8 mouse cellular contexts compared by ENCODE assay signal in the genomic region with DNA sequence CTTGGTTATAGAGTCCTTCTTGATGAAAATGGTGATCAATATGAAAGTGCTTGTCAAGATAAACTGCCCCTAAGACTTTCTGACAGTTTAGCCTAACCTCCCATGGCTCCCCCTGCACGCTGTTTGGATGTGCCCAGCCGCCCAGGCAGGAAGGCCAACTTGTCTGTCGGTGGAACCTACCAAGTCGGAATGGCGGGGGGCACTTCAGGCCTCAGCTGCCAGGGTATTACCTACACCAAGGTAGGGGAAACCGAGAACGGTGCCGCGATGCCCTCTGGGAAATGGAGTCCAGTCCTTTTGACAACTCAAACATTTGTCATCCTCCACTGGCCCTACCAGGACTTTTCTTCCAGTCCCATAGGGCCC. TPM values are rescaled to one million over a fixed set of nuclear protein-coding genes. Genes with fewer than 3 reads are reported as not detected.
DNase-seq lines count a peak whose midpoint lies in the region; ATAC-seq and TF ChIP-seq lines count a peak whose summit lies in the region.

No protein-coding gene starts in this region.

- peak overlapping the region; percentile 62 for H3K9ac ChIP-seq in ES-E14 (ENCODE audit: insufficient read depth, low read depth, low read length, poor library complexity, severe bottlenecking)
- H3K9ac ChIP-seq in forebrain, embryonic 15.5 days (replicated peaks) = peak overlapping the region; percentile 90
- H3K9ac ChIP-seq in lung, embryonic 14.5 days = peak overlapping the region; percentile 65

- H3K9me3 ChIP-seq in ES-E14 (ENCODE audit: control insufficient read depth, insufficient read depth, low read depth, low read length) = no peaks in the 10 kb centered on the region
- H3K9me3 ChIP-seq in forebrain, embryonic 15.5 days = no peaks in the 10 kb centered on the region
- H3K9me3 ChIP-seq in lung, embryonic 14.5 days (ENCODE audit: low read depth, low read length) = no peaks in the 10 kb centered on the region

- H3K27me3 ChIP-seq in forebrain, embryonic 15.5 days = no peaks in the 10 kb centered on the region
- no peaks in the 10 kb centered on the region for H3K27me3 ChIP-seq in lung, embryonic 14.5 days (ENCODE audit: insufficient read depth, low read length)
- H3K27me3 ChIP-seq in thymus, adult 2 months (ENCODE audit: control insufficient read depth, insufficient read depth, low read length) = no peaks in the 10 kb centered on the region

- WGBS in forebrain, embryonic 15.5 days = 0% methylated on average over 9 of the region's 9 CpGs
- 0% methylated on average over 9 of the region's 9 CpGs for WGBS in lung, embryonic 14.5 days
- WGBS in olfactory bulb, adult 2 months = 0% methylated on average over 9 of the region's 9 CpGs
- WGBS in thymus, adult 2 months = 0% methylated on average over 9 of the region's 9 CpGs

- in situ Hi-C loops in ES-E14 (cut with MboI; ENCODE audit: low sequenced_read_pairs in 2 of 2, unreplicated experiment in 2 of 2) = no loop called here

- ATAC-seq in forebrain, embryonic 15.5 days (replicated peaks) = peak; percentile 97
- peak; percentile 95 for ATAC-seq in lung, embryonic 14.5 days (ENCODE audit: insufficient read depth)

- TF ChIP-seq CTCF in layer of hippocampus, adult 2 months (conservative IDR thresholded peaks at IDR 0.05) = no peak
- TF ChIP-seq CTCF in lung, embryonic 14.5 days (IDR thresholded peaks at IDR 0.05; ENCODE audit: low read depth) = no peak
- TF ChIP-seq CTCF in olfactory bulb, adult 2 months (IDR thresholded peaks at IDR 0.05; ENCODE audit: insufficient read depth, low read depth, low read length) = no peak
- no peak for TF ChIP-seq CTCF in thymus, adult 2 months (IDR thresholded peaks at IDR 0.05; ENCODE audit: borderline replicate concordance, control insufficient read depth, extremely low read depth, insufficient read depth, low read length, poor library complexity)

- no peaks in the 10 kb centered on the region for H3K36me3 ChIP-seq in ES-E14 (ENCODE audit: control insufficient read depth, insufficient read depth, low read length, poor library complexity, severe bottlenecking)
- H3K36me3 ChIP-seq in forebrain, embryonic 15.5 days = peaks cover 3% of the 10 kb centered on the region
- no peaks in the 10 kb centered on the region for H3K36me3 ChIP-seq in lung, embryonic 14.5 days (ENCODE audit: insufficient read depth)
- H3K36me3 ChIP-seq in thymus, adult 2 months (ENCODE audit: control insufficient read depth, insufficient read depth, low read length) = peaks cover 4% of the 10 kb centered on the region

- peaks cover 0 to 7% of the 10 kb centered on the region in 2 experiments; a peak in 1 of 4 replicates for H3K4me1 ChIP-seq in ES-E14 (ENCODE audit: control insufficient read depth in 2 of 2, insufficient read depth in 2 of 2, low read length in 2 of 2, poor library complexity in 1 of 2)
- H3K4me1 ChIP-seq in forebrain, embryonic 15.5 days = peaks cover 28% of the 10 kb centered on the region
- H3K4me1 ChIP-seq in lung, embryonic 14.5 days (ENCODE audit: insufficient read depth) = peaks cover 5% of the 10 kb centered on the region; the same call in 1 of the 2 replicates
- peaks cover 8% of the 10 kb centered on the region for H3K4me1 ChIP-seq in olfactory bulb, adult 2 months (ENCODE audit: control insufficient read depth, insufficient read depth, low read length)
- peaks cover 19% of the 10 kb centered on the region for H3K4me1 ChIP-seq in thymus, adult 2 months (replicated peaks; ENCODE audit: control insufficient read depth, insufficient read depth, low read length)

- no peak for TF ChIP-seq POLR2A in olfactory bulb, adult 2 months (IDR thresholded peaks at IDR 0.05; ENCODE audit: insufficient read depth, low read depth, low read length)
- no peak for TF ChIP-seq POLR2A in thymus, adult 2 months (IDR thresholded peaks at IDR 0.05; ENCODE audit: control insufficient read depth, extremely low read depth, insufficient read depth, low read length, poor library complexity)

- peak overlapping the region; percentile 77 for H3K4me2 ChIP-seq in forebrain, embryonic 15.5 days (replicated peaks)
- H3K4me2 ChIP-seq in lung, embryonic 14.5 days = peak overlapping the region; percentile 70

- intact Hi-C loops in heart, postnatal 36 days (cut with DNase I) = loop anchor here (2.0 kb wide), 1 partner anchor 20 kb away; a partner anchor contains a TSS

- H3K4me3 ChIP-seq in ES-E14 (ENCODE audit: insufficient read depth in 1 of 2, low read depth in 1 of 2, low read length in 2 of 2, poor library complexity in 1 of 2, severe bottlenecking in 1 of 2) = peak overlapping the region; percentile 23 to 79
- peak overlapping the region; percentile 96 for H3K4me3 ChIP-seq in forebrain, embryonic 15.5 days
- H3K4me3 ChIP-seq in layer of hippocampus, adult 2 months = peak overlapping the region; percentile 79
- peak overlapping the region; percentile 85 for H3K4me3 ChIP-seq in lung, embryonic 14.5 days (ENCODE audit: low read depth, low read length)
- H3K4me3 ChIP-seq in olfactory bulb, adult 2 months (ENCODE audit: insufficient read depth, low read depth, low read length) = peak overlapping the region; percentile 80
- peak overlapping the region; percentile 87 for H3K4me3 ChIP-seq in thymus, adult 2 months (ENCODE audit: control insufficient read depth, insufficient read depth, low read length)

- peak; percentile 98 for DNase-seq in ES-E14 (ENCODE audit: low read depth, low spot score)
- peak; percentile 99 for DNase-seq in cerebellum, adult 11-12 months
- peak; percentile 87 for DNase-seq in heart, postnatal 36 days
- DNase-seq in layer of hippocampus, adult 2 months (ENCODE audit: low spot score in 2 of 2) = peak; percentile 95 to 96
- DNase-seq in lung, embryonic 14.5 days = peak; percentile 96
- peak; percentile 99 for DNase-seq in thymus, adult 2 months

- no peak overlapping the region for H3K27ac ChIP-seq in ES-E14 (ENCODE audit: insufficient read depth, low read depth, low read length, poor library complexity, severe bottlenecking)
- H3K27ac ChIP-seq in forebrain, embryonic 15.5 days (replicated peaks) = peak overlapping the region; percentile 97
- peak overlapping the region; percentile 94 for H3K27ac ChIP-seq in layer of hippocampus, adult 2 months
- peak overlapping the region; percentile 79 for H3K27ac ChIP-seq in lung, embryonic 14.5 days (ENCODE audit: low read depth)
- peak overlapping the region; percentile 78 for H3K27ac ChIP-seq in olfactory bulb, adult 2 months (ENCODE audit: insufficient read depth, low read depth, low read length)
- peak overlapping the region; percentile 86 for H3K27ac ChIP-seq in thymus, adult 2 months (ENCODE audit: control insufficient read depth, insufficient read depth, low read length)

TF ChIP-seq in ES-E14, 5 proteins besides CTCF, POLR2A, EP300 and RAD21:
- TF ChIP-seq MAFK (IDR thresholded peaks at IDR 0.05; ENCODE audit: insufficient read depth, low read depth, low read length) (no peak), CHD2 (IDR thresholded peaks at IDR 0.05; ENCODE audit: low read depth, low read length) (no peak), HCFC1 (IDR thresholded peaks at IDR 0.05; ENCODE audit: borderline replicate concordance, insufficient read depth, low read length) (peak; percentile 94)

RNA-seq across cellular contexts. Expression of a gene that starts 0.5 kb away (rescaled TPM):
- total RNA-seq in ES-E14 (2012; rRNA removed) = 6.7 and 7.8 TPM in 2 replicates
- polyA plus RNA-seq in forebrain, embryonic 15.5 days (2015; fragmentation: Nextera tagmentation; extraction: Ambion mirVana) = 48.5 and 49.8 TPM in 2 replicates
- total RNA-seq in heart, postnatal 36 days (2021) = 1 to 10 TPM; 5.8 to 6.6 TPM
- 100 to 1,000 TPM; 250 to 258 TPM for total RNA-seq in layer of hippocampus, adult 2 months (2021)
- polyA plus RNA-seq in lung, embryonic 14.5 days (2014; fragmentation: Nextera tagmentation; extraction: Ambion mirVana) = 7.6 and 8.6 TPM in 2 replicates
- polyA plus RNA-seq in olfactory bulb, adult 2 months (2012; ENCODE audit: insufficient read depth, insufficient read length, low replicate concordance, missing spikeins) = 318 TPM in 1 of 2 replicates, not detected in the other
- 63.9 and 69.3 TPM in 2 replicates for polyA plus RNA-seq in thymus, adult 2 months (2012; rRNA removed)

RNA-seq across cellular contexts. Expression of a gene that starts 19.5 kb away (rescaled TPM):
- 0.90 and 1.4 TPM in 2 replicates for total RNA-seq in ES-E14 (2012; rRNA removed)
- polyA plus RNA-seq in forebrain, embryonic 15.5 days (2015; fragmentation: Nextera tagmentation; extraction: Ambion mirVana) = 2.0 and 2.8 TPM in 2 replicates
- 10 to 100 TPM; 17.3 TPM for total RNA-seq in heart, postnatal 36 days (2021)
- total RNA-seq in layer of hippocampus, adult 2 months (2021) = 1 to 10 TPM; 4.5 to 5.9 TPM
- polyA plus RNA-seq in lung, embryonic 14.5 days (2014; fragmentation: Nextera tagmentation; extraction: Ambion mirVana) = 14.2 and 15.7 TPM in 2 replicates
- not detected in 2 replicates for polyA plus RNA-seq in olfactory bulb, adult 2 months (2012; ENCODE audit: insufficient read depth, insufficient read length, low replicate concordance, missing spikeins)
- polyA plus RNA-seq in thymus, adult 2 months (2012; rRNA removed) = 35.2 and 38.8 TPM in 2 replicates

RNA-seq across cellular contexts. Expression of a gene that starts 19.6 kb away (rescaled TPM):
- total RNA-seq in ES-E14 (2012; rRNA removed) = 12.9 and 19.6 TPM in 2 replicates
- 36.1 and 36.9 TPM in 2 replicates for polyA plus RNA-seq in forebrain, embryonic 15.5 days (2015; fragmentation: Nextera tagmentation; extraction: Ambion mirVana)
- total RNA-seq in heart, postnatal 36 days (2021) = 10 to 100 TPM; 18.0 to 19.5 TPM
- total RNA-seq in layer of hippocampus, adult 2 months (2021) = 10 to 100 TPM; 50.5 to 57.5 TPM
- 33.8 and 34.3 TPM in 2 replicates for polyA plus RNA-seq in lung, embryonic 14.5 days (2014; fragmentation: Nextera tagmentation; extraction: Ambion mirVana)
- polyA plus RNA-seq in olfactory bulb, adult 2 months (2012; ENCODE audit: insufficient read depth, insufficient read length, low replicate concordance, missing spikeins) = not detected in 2 replicates
- 31.1 TPM in 2 replicates for polyA plus RNA-seq in thymus, adult 2 months (2012; rRNA removed)

RNA-seq across cellular contexts. Expression of a gene that starts 53.7 kb away (rescaled TPM):
- total RNA-seq in ES-E14 (2012; rRNA removed) = 10.4 and 11.0 TPM in 2 replicates
- polyA plus RNA-seq in forebrain, embryonic 15.5 days (2015; fragmentation: Nextera tagmentation; extraction: Ambion mirVana) = 12.7 and 14.5 TPM in 2 replicates
- 1 to 10 TPM; 3.0 to 3.9 TPM for total RNA-seq in heart, postnatal 36 days (2021)
- 10 to 100 TPM; 12.9 to 13.1 TPM for total RNA-seq in layer of hippocampus, adult 2 months (2021)
- polyA plus RNA-seq in lung, embryonic 14.5 days (2014; fragmentation: Nextera tagmentation; extraction: Ambion mirVana) = 14.6 and 17.3 TPM in 2 replicates
- not detected in 2 replicates for polyA plus RNA-seq in olfactory bulb, adult 2 months (2012; ENCODE audit: insufficient read depth, insufficient read length, low replicate concordance, missing spikeins)
- 51.2 and 65.7 TPM in 2 replicates for polyA plus RNA-seq in thymus, adult 2 months (2012; rRNA removed)
